Mouse (Mus musculus) cerebellum, adult (tissue): ENCODE results near the gene Zdhhc17.

Experiments
- ATAC-seq: cut with Nextera tagmentation; 2 replicates; pipeline ENCODE4 v1.9.2; 2017; ENCODE audit warnings: mild to moderate bottlenecking, moderate library complexity, mixed read lengths; ENCODE audit not compliant: insufficient number of reproducible peaks, low FRiP score, low TSS enrichment

The Zdhhc17 gene

DNA sequence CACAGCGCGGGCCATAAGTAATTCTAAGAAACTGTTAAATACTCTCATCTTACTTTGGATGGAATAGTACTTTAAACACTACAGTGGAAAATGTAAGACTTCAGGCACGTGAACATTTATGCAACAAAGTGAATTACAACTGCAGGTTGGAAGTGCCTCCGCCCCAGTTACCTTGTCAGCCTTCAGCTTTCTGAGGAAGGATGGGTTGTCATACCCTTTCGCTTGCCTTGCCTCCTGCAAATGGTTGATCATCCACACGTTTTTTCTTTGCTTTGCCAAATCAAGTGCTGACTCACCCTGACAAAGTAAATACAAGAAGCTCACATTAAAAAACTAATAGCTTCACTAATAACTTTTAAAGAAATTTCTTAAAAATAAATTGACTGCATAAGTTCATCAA lies 49.1 kb downstream of the Zdhhc17 start:
- no peak for ATAC-seq

DNA sequence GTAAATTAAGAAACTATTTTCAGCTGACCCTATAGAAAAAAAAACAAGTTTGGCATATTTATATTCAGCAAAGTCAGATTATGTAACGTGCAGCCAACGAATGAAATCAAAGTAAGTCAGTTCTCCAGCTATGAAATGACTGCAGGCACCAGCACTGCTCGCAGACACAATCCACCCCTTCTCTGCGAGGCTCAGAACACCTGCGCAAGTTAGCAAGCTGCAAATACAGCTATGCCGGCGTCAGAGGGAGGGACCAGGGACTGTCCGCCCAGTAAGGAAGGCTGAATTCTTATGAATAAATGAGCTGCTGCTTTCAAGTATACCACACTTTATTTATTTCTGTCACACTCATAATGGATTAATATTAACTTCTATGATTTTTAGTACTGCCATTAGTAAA lies 50.2 kb downstream of the Zdhhc17 start:
- no peak for ATAC-seq

DNA sequence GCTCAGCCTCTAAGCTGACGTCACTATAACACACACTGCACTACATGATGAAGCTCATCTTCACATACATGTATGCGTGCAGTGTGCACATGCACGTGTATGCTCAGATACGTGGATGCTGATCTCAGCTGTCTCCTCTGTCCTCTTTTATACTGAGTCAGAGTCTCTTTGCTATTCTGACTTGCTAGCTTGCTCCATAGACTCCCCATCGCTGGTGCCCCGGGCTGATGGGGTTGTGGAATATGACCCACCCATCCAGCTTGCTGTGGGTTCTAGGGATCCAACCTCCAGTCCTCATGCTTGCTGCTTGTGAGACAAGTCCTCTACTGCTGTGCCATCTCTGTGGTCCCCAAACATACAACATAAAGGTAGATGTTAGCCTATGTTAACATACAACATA lies 51.1 kb downstream of the Zdhhc17 start:
- no peak for ATAC-seq

DNA sequence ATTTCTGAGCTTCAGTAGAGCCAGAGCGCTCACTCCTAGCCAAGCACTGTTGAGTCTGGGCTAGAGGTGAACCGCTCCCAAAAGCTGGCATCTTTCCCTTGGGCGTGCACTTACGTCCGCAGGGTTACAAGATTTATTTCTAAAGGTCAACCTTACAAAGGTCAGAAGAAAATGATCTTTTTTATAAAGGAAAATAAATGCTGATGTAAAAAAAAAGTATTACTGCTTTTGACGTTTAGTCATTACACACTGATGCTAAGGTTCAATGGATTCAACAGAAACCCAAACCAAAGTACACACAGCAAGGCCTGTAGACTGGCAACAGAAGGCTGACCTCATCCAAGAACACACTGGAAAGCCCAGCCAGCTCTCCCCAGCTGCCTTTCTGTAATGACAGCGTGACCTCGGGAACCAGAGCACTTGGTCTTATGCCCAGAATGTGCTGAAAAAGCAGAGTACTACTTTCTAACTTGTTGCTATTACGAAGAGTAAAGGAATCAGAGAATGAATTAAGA lies 56.9 kb downstream of the Zdhhc17 start:
- ATAC-seq: peak; percentile 61

DNA sequence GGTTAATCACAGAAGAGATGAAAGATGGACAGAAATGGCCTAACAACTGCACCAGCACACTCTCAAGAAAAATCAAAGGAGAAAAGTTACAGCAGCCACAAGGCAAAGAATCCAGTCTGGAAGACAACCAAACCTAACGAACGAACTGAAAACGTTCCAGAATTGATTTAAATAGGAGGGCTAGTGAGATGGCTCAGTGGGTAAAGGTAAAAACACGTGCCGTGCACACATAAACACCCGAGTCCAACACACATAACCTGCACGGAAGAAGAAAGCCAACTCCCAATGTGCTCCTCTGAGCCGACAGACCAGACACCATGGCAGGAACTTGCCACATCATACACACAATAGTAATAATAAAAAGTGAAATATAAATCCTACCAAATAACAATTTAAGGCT lies 57.7 kb downstream of the Zdhhc17 start:
- ATAC-seq: no peak

DNA sequence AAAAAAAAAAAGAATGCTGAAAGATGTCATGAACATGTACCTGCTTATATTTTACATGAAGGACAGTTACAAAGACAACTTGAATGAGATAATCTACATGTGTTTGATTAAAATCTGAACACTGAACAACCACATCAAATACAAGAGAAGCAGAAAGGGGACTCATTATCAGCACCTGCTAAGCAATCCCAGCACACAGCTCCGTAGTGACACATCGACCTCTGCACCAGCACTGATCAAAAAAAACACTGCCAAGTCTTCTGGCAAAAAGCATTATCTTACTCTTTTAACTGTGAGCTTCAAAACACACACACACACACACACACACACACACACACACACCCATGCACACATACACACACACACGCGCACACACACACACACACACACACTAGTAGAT lies 58.2 kb downstream of the Zdhhc17 start:
- ATAC-seq: no peak

DNA sequence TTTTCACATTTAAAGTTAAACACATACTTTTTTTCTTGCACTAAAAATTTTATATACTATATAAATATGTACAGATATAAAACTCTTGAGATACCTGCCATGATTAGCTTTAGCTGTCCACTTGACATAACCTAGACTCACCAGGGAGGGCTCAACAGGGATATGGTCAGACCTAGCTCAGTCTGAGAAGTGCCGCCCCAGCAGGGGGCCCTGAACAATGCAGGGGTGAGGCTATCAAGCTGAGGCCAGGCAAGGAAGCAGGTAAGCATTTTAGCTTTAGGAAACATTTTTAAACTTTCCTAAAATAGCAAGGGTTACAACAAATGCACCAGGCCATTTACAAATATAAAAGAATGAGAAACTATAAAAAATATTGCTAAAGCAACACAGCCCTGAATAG lies 58.8 kb downstream of the Zdhhc17 start:
- no peak for ATAC-seq

DNA sequence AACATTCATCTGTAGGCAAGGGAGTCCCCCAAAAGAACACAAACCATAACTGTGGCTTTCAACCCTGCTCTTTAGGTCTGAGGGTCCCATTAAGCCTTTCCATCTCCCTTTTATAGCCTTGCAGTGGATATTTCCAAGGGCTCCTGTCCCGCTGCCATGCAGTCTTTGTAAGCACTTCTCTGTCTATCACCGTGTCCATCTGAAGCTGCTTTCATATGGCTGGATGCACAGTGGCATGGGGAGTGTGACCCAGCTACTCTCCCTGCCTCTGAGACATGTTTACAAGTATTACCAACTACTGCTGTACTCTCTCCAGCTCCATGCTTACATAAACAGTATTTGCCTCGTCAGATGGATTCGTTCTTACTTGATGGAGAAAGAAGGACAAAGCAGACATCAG lies 62.4 kb downstream of the Zdhhc17 start:
- no peak for ATAC-seq

DNA sequence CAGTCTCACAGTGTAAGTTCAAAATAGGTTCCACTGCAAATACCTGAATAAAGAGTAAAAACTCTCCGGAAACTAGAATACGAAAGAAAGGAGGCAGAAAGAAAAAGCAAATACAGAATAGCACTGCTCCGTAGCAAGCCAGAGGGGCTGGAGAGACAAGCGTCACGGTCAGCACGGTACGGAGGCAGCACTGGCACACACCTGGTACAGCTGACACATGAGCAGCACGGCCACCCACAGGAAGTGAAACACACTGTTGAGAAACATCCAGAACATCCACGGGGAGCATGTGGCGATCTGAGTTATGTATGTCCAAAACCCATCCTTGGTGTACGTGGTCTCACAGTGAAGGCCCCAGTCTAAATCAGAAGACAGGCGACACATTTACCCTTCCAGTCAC lies 64.0 kb downstream of the Zdhhc17 start:
- no peak for ATAC-seq

DNA sequence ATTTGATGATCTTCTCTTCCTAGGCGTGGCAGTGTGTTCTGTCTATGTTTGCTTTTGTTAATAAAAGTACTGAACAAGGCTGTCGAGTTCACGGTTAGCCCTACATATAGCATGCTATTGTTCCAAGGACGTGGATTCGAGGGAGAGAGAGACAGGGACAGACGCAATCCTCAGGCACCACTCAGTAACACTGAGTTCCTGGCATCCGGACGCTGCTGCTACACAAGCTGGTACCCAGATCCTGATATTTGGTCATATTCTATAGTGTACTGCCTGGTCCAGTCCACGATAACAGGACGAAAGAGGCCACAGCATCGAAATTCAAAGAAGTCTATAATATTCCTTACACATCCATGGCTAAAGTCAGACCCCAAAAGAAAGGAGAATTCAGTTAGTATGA lies 65.8 kb downstream of the Zdhhc17 start:
- no peak for ATAC-seq

DNA sequence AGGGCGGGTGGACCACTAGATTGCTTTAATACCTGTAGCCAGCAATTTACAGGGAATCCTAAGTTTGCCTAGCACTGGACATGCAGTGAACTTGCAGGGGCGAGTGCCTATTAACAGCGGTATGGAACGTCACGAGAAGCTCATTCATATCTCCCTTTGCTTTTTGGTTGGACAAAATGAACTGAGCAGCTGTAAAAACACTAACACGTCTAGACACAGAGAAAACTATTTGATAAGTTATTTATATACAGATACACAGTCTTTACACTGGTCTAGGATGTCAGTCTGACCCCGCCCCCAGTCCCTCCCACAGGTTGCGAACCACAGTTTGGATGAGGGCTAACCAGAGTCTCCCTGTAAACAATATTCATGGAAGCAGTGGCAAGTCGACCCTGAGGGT lies 67.1 kb downstream of the Zdhhc17 start:
- no peak for ATAC-seq

DNA sequence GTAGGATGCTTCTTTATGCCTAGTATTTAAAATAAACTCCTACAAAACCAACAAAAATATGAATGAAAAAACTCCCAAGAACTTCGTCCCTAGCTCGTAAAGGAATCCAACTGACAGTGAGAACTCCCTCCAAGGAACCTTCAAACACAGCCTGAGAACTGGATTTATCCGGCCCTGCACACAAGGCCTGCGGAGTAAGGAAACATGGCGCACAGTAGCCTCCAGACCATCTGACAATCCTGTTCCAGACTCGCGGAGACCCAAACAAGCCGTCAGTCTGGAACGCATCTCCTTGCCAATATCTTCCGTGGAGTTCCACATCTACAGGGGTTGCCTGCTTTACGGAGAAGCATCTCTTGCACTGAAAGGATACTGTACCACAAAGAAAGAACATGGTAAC lies 68.0 kb downstream of the Zdhhc17 start:
- no peak for ATAC-seq

DNA sequence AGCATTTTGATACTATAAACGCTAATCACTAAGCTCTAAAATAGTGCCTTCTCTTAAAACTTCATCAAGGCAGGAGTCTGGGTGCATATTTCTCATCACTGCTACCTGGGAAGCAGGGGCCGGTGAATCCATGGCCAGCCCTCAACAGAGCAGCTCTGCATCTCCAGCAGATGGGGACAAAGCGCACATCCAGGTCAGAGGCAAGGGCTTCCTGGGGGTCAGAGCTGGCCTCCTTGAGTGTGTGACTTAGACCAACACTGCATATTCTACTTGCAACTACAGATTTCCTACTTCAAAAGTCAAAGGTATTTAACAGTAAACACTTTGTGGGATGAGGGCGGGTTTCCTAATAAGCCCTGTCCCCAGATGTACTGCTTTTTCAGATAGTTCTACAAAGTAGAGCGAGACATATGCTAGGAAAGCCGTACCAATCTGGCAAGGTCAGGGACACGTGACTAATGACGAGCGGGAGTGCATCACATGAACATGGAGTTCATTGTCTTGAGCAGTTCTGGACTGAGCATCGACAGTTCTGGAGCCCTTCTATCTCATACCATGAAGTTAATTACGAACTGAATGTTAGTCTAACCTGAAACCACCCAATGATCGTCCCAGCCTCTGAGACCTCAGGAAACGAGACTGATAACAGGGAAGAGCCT lies 69.1 kb downstream of the Zdhhc17 start:
- ATAC-seq: no peak

DNA sequence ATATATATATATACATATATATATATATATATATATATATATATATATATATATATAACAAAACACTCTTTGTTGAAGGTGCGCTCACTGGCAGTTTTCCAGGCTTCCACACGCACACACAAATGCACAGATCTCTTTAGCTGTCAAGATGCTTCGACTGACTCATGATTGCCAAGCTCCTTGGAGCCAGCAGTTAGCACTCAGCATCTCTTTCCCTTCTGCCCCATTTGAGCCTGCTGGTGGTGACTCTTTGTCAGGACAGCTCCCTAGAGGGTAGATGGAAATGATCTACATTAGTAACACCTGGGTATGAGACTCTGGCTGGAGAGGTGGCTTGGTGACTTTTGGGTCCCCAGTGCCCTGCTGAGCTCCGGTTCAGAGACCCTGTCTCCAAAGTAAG lies 70.2 kb downstream of the Zdhhc17 start:
- ATAC-seq: peak; percentile 55; the same call in 1 of the 2 replicates

DNA sequence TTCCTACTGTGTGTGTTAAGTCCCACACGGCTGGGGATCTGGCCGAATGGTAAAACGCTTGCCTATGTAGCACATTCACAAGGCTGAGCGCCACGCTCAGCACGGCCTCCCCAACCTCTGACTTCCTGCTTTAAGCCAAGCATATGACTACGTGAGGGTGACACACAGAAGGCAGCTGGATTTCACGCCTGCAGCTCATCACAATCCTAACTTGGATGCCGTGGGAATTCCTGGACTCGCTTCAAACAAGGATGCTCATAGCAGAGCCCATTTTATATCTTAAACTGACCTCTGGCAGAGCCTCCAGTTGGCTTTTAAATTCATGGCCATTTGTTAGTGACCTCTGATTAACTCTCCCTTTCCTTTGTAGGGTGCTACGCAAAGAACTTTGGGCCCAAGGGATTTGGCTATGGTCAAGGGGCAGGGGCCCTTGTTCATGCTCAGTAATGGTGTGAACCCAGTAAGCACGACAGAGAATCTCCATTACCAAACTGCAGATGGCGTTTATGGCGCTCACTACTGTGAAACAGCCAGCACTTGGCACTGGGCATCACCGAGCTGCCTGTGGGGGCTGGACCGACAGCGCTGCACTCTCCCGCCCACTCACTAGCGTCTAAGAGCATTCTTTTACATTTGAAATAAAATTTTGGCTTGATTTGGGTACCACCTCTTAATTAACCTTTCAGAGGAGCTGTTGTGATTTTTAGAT lies 70.9 kb downstream of the Zdhhc17 start:
- ATAC-seq: peak; percentile 80

DNA sequence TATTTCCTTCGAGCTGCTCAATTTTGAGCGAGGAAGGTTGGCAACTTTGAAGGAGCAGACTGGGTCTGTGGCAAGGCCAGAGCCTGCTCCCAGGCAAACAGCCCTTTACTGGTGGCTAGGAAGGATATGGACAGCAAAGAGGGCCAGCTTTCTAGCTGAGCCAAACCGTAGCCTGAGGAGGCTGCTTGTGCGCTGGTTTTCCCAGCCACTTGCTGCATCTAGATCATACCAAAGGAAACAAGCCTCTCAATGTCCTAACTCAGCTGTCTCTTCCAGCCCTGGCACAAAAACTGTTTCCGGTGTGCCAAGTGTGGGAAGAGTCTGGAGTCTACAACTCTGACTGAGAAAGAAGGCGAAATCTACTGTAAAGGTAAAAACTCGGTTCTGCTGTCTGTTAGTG lies 71.6 kb downstream of the Zdhhc17 start:
- 0 out of 2 replicates have a peak, but pooled peaks have one; percentile 17 for ATAC-seq

DNA sequence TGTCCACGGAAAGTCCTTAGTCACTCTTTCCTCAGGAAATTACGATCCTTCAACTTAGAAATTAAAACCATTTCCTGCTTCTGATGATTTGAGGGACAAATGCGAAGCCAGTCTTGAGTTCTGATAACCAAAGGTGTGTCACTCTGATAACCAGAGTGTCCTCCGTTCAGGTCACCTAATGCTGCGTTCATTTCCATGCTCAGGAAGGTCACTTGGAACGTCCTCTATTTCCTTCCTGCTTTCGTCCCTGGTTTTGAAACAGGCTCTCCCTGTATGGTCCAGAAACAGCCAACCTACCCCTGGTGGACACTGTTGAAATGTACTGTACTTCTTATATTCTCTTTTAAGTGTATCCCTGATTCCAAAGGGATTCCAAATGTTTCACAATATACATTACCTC lies 74.3 kb downstream of the Zdhhc17 start:
- ATAC-seq: no peak

DNA sequence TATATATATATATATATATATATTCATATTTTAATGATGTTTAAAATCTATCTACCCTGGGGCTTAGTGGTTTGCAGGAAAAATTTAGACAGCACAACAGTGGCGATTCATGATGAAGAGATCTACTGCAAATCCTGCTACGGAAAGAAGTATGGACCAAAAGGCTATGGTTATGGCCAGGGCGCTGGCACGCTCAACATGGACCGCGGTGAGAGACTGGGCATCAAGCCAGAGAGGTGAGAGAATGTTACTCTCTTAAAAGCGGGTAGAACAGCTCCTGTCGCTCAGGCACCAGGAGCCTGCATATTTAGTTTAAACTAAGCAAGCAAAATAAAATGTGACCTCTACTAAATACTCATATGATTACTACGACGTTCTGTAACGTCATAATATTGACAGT lies 74.9 kb downstream of the Zdhhc17 start:
- ATAC-seq: no peak

DNA sequence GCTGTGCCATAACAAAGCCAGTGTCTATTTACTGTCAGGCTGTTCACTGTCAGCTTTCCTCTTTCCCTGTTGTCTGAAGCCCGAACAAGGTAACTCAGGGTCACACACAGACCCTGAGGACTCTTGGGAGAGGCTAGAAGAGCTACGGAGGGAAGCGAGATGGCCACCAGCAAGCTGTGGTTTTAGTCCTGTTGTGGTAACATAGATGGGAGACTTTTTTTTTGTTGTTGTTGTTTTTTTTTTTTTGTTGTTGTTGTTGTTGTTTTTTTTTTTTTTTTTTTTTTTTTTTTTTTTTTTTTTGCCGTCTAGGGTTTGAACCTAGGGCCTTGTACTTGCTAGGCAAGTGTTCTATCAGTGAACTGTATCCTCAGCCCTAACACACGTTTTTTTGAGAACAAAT lies 76.4 kb downstream of the Zdhhc17 start:
- no peak for ATAC-seq

DNA sequence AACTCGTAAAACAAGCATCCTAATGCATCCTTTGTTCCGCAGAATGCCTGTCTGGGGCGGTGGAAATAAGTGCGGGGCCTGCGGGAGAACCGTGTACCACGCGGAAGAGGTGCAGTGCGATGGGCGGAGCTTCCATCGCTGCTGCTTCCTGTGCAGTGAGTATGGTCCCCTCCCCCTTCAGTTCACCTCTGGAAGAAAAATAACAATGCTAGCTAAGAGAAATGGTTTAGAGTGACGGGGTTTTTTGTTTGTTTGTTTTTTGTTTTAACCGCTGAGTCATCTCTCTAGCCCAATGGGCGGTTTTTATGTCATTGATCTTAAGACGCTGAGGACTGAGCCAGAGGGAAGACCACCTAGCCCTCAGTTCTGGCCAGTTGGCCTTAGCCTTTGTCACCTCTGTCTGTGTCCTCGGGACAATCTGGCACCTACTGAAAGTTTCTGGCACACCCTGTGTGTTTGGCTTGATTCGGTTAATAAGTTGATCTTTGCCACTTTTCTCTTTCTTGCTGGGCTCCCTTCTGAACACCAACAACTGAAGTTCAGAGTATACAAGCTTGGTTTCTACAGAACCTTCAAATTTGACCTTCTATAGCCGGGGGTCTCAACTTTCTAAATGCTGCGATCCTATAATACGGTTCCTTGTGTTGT lies 77.9 kb downstream of the Zdhhc17 start:
- ATAC-seq: no peak

DNA sequence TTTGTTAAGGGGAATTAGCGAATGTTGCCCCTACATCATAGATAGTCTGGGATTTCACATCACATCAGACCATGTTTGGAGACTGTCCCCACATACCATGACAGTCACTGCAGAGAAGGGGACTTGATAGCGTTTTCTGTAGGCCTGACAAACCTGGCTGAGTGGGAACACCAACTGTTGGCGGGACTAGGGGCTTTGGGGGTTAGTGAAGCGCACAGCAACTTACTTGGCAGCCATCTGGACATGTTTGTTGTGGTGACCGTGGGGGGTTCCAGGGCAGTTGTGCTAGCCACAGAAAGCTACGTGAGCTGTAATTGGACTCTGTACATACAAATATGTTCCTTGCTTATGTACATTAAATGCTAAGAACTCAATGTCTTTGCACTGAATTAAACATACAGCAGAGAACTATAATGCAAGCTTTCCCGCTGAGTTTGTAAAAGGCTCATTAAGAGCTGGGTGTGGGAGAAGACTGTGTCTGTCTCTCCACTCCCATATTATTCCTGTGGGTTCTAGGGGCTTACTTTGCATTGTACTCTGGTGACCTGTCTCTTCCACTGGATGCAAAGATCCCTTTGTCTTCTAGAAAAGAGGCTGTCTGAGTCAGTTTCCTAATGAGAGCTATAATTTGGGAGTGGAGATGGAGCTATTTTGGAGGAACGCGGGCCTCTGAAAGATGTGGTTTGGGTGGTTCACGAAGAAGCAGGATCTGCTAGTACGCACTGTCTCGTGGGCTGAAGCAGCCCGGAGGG lies 78.6 kb downstream of the Zdhhc17 start:
- ATAC-seq: no peak
